Mouse (Mus musculus) CH12.LX (cell line): ENCODE results near the gene Gm10837. TPM values are rescaled to one million over a fixed set of nuclear protein-coding genes. Genes with fewer than 3 reads are reported as not detected.

Experiments
- DNase-seq: peaks from one replicate; pipeline ENCODE4 v3.0.0-alpha.2; 2013; ENCODE audit errors: extremely low read depth
- H3K27ac ChIP-seq: 2 replicates; pipeline ENCODE4 v1.5.1; 2012; ENCODE audit warnings: low read depth, mild to moderate bottlenecking, control low read depth, moderate library complexity; ENCODE audit not compliant: insufficient read depth
- H3K27me3 ChIP-seq: replicated peaks from 2 replicates; pipeline ENCODE3; 2012; ENCODE audit warnings: inconsistent platforms
- H3K36me3 ChIP-seq, 2 experiments: replicated peaks in 1 of 2; 2 replicates each; pipeline versions ENCODE3 to v1.6.1; 2012; ENCODE audit warnings: inconsistent platforms in 1 of 2, low read length in 1 of 2, mild to moderate bottlenecking in 1 of 2, mixed read lengths in 1 of 2, moderate library complexity in 1 of 2; ENCODE audit not compliant: control insufficient read depth in 1 of 2, insufficient read depth in 1 of 2
- H3K4me1 ChIP-seq, 2 experiments: 2 replicates each; pipeline ENCODE4 v1.6.1; 2012; ENCODE audit warnings: inconsistent platforms in 1 of 2, moderate library complexity in 1 of 2; ENCODE audit not compliant: insufficient read depth in 2 of 2, control insufficient read depth in 1 of 2
- H3K4me2 ChIP-seq: 2 replicates; pipeline ENCODE4 v1.6.1; 2012; ENCODE audit warnings: low read depth, mild to moderate bottlenecking, control low read depth; ENCODE audit not compliant: poor library complexity, insufficient read depth, severe bottlenecking
- H3K4me3 ChIP-seq, 3 experiments: fragments of 150-350 bp in 1 of 3; sonication (generic) in 1 of 3; replicated peaks in 1 of 3; 2 replicates each; pipeline versions ENCODE3 to v1.5.1; 2011 to 2012; ENCODE audit warnings: low read depth in 2 of 3, low read length in 2 of 3, mild to moderate bottlenecking in 2 of 3, moderate library complexity in 2 of 3, control low read depth in 1 of 3, improper control_type of control experiment in 1 of 3, inconsistent platforms in 1 of 3, mixed read lengths in 1 of 3; ENCODE audit not compliant: poor library complexity in 1 of 3
- H3K79me2 ChIP-seq: replicated peaks from 2 replicates; pipeline ENCODE4 v1.6.1; 2012; ENCODE audit warnings: mild to moderate bottlenecking, moderate library complexity; ENCODE audit not compliant: control insufficient read depth, poor library complexity, insufficient read depth, severe bottlenecking; ENCODE audit errors: extremely low read depth
- H3K9ac ChIP-seq: 2 replicates; pipeline ENCODE4 v1.6.1; 2012; ENCODE audit warnings: low read depth, mild to moderate bottlenecking, control low read depth, moderate library complexity; ENCODE audit not compliant: insufficient read depth
- H3K9me3 ChIP-seq: replicated peaks from 2 replicates; pipeline ENCODE3; 2012; ENCODE audit warnings: low read length, inconsistent platforms, mixed read lengths
- BHLHE40 ChIP-seq: IDR thresholded peaks from 2 replicates; pipeline ENCODE4 v1.6.1; 2011; ENCODE audit warnings: mild to moderate bottlenecking, low read depth, low read length, improper control_type of control experiment
- CHD1 ChIP-seq: IDR thresholded peaks from 2 replicates; pipeline ENCODE4 v1.6.1; 2012; ENCODE audit warnings: low read depth, low read length, improper control_type of control experiment, inconsistent platforms
- CHD2 ChIP-seq: IDR thresholded peaks from 2 replicates; pipeline ENCODE4 v1.6.1; 2011; ENCODE audit warnings: low read length, improper control_type of control experiment
- CTCF ChIP-seq, 2 experiments: IDR thresholded peaks in 1 of 2; conservative IDR thresholded peaks in 1 of 2; 2 replicates each; pipeline ENCODE4 v1.5.1; 2011 to 2012; ENCODE audit warnings: low read depth in 2 of 2, low read length in 2 of 2, improper control_type of control experiment in 1 of 2, inconsistent platforms in 1 of 2, mild to moderate bottlenecking in 1 of 2, moderate library complexity in 1 of 2
- E2F4 ChIP-seq: IDR thresholded peaks from 2 replicates; pipeline ENCODE4 v1.6.1; 2011; ENCODE audit warnings: low read depth, low read length, improper control_type of control experiment; ENCODE audit not compliant: insufficient replicate concordance
- EP300 ChIP-seq: IDR thresholded peaks from 2 replicates; pipeline ENCODE4 v1.6.1; 2011; ENCODE audit warnings: low read length, improper control_type of control experiment
- GABPA ChIP-seq: IDR thresholded peaks from 2 replicates; pipeline ENCODE4 v1.6.1; 2012; ENCODE audit warnings: low read depth, low read length, improper control_type of control experiment, inconsistent platforms; ENCODE audit not compliant: insufficient replicate concordance
- HCFC1 ChIP-seq: IDR thresholded peaks from 2 replicates; pipeline ENCODE4 v1.6.1; 2012; ENCODE audit warnings: low read depth, mild to moderate bottlenecking, inconsistent platforms, low read length, improper control_type of control experiment
- IRF4 ChIP-seq: IDR thresholded peaks from 2 replicates; pipeline ENCODE4 v1.6.1; 2014; ENCODE audit warnings: low read depth, mild to moderate bottlenecking, inconsistent platforms, low read length, improper control_type of control experiment
- JUN ChIP-seq: IDR thresholded peaks from 2 replicates; pipeline ENCODE4 v1.6.1; 2011; ENCODE audit warnings: low read depth, mild to moderate bottlenecking, low read length, improper control_type of control experiment, moderate library complexity; ENCODE audit not compliant: insufficient read depth
- JUND ChIP-seq: conservative IDR thresholded peaks from 2 replicates; pipeline ENCODE4 v1.6.1; 2011; ENCODE audit warnings: low read depth, low read length, improper control_type of control experiment
- KAT2A ChIP-seq: IDR thresholded peaks from 2 replicates; pipeline ENCODE4 v1.6.1; 2012; ENCODE audit warnings: low read length, improper control_type of control experiment, inconsistent platforms; ENCODE audit not compliant: insufficient replicate concordance
- MAFK ChIP-seq: IDR thresholded peaks from 2 replicates; pipeline ENCODE4 v1.6.1; 2011; ENCODE audit warnings: low read length, improper control_type of control experiment; ENCODE audit not compliant: insufficient replicate concordance
- MAZ ChIP-seq: IDR thresholded peaks from 2 replicates; pipeline ENCODE4 v1.6.1; 2012; ENCODE audit warnings: low read depth, mild to moderate bottlenecking, inconsistent platforms, low read length, improper control_type of control experiment, moderate library complexity
- MEF2A ChIP-seq: IDR thresholded peaks from 2 replicates; pipeline ENCODE4 v1.6.1; 2014; ENCODE audit warnings: low read depth, mild to moderate bottlenecking, inconsistent platforms, low read length, improper control_type of control experiment, borderline replicate concordance
- MXI1 ChIP-seq: IDR thresholded peaks from 2 replicates; pipeline ENCODE4 v1.6.1; 2011; ENCODE audit warnings: mild to moderate bottlenecking, low read depth, low read length, improper control_type of control experiment
- MYC ChIP-seq: IDR thresholded peaks from 2 replicates; pipeline ENCODE4 v1.6.1; 2011; ENCODE audit warnings: low read depth, mild to moderate bottlenecking, improper control_type of control experiment, low read length
- NELFE ChIP-seq: IDR thresholded peaks from 2 replicates; pipeline ENCODE4 v1.6.1; 2011; ENCODE audit warnings: low read depth, low read length, improper control_type of control experiment
- PAX5 ChIP-seq: IDR thresholded peaks from 2 replicates; pipeline ENCODE4 v1.6.1; 2012; ENCODE audit warnings: low read length, inconsistent platforms, mixed read lengths
- POLR2A ChIP-seq: IDR thresholded peaks from 2 replicates; pipeline ENCODE4 v1.6.1; 2011; ENCODE audit warnings: low read depth, mild to moderate bottlenecking, improper control_type of control experiment, low read length
- POLR2AphosphoS2 ChIP-seq: IDR thresholded peaks from 2 replicates; pipeline ENCODE4 v1.6.1; 2011; ENCODE audit warnings: low read depth, low read length, improper control_type of control experiment
- RAD21 ChIP-seq: IDR thresholded peaks from 2 replicates; pipeline ENCODE4 v1.6.1; 2011; ENCODE audit warnings: low read depth, mild to moderate bottlenecking, low read length, improper control_type of control experiment, moderate library complexity
- SIN3A ChIP-seq: IDR thresholded peaks from 2 replicates; pipeline ENCODE4 v1.6.1; 2012; ENCODE audit warnings: low read length, improper control_type of control experiment, inconsistent platforms
- TBP ChIP-seq: conservative IDR thresholded peaks from 2 replicates; pipeline ENCODE4 v1.6.1; 2011; ENCODE audit warnings: low read depth, low read length, improper control_type of control experiment
- TCF12 ChIP-seq: IDR thresholded peaks from 2 replicates; pipeline ENCODE4 v1.6.1; 2014; ENCODE audit warnings: low read depth, mild to moderate bottlenecking, inconsistent platforms, low read length, improper control_type of control experiment
- UBTF ChIP-seq: IDR thresholded peaks from 2 replicates; pipeline ENCODE4 v1.6.1; 2012; ENCODE audit warnings: low read depth, mild to moderate bottlenecking, inconsistent platforms, low read length, improper control_type of control experiment, moderate library complexity
- USF1 ChIP-seq: IDR thresholded peaks from 2 replicates; pipeline ENCODE4 v1.6.1; 2014; ENCODE audit warnings: low read depth, mild to moderate bottlenecking, inconsistent platforms, low read length, improper control_type of control experiment
- ZC3H11A ChIP-seq: IDR thresholded peaks from 2 replicates; pipeline ENCODE4 v1.6.1; 2012; ENCODE audit warnings: low read depth, mild to moderate bottlenecking, inconsistent platforms, low read length, improper control_type of control experiment
- ZKSCAN1 ChIP-seq: IDR thresholded peaks from 2 replicates; pipeline ENCODE4 v1.6.1; 2012; ENCODE audit warnings: low read depth, inconsistent platforms, low read length, improper control_type of control experiment, borderline replicate concordance
- ZMIZ1 ChIP-seq: IDR thresholded peaks from 2 replicates; pipeline ENCODE4 v1.6.1; 2012; ENCODE audit warnings: low read depth, mild to moderate bottlenecking, inconsistent platforms, low read length, improper control_type of control experiment
- dilution Hi-C: fragments of 300-500 bp; cut with MboI; formaldehyde crosslinking; loops from 2 replicates; pipeline ENCODE4 v1.14.3; 2020; ENCODE audit warnings: low sequenced_read_pairs; ENCODE audit not compliant: extremely low pct_unique_long_range_greater_than_20kb, extremely low pct_ligation_motif_present
- in situ Hi-C: fragments of 300-500 bp; cut with MboI; formaldehyde crosslinking; loops from 3 replicates; pipeline ENCODE4 v1.14.3; 2019; ENCODE audit warnings: low sequenced_read_pairs, low pct_ligation_motif_present, low pct_unique_long_range_greater_than_20kb, mixed read lengths
- polyA plus RNA-seq: library from polyadenylated mRNA; unstranded; fragments of >175 nt; gene quantifications from 2 replicates; pipeline ENCODE4 v1.2.1, GENCODE M21; 2012; ENCODE audit warnings: low read depth; ENCODE audit not compliant: insufficient read length
- total RNA-seq, 2 experiments: library from RNA; depleted of rRNA; stranded (reverse); fragments of 300-350 nt in 1 of 2; fragments of >200 nt in 1 of 2; gene quantifications; 2 replicates each; pipeline ENCODE4 v1.2.3; 2012 to 2014

Gm10837 gene
- total and polyA plus RNA-seq, 3 experiments = not detected

- H3K27ac ChIP-seq = no peak overlapping the region
- no peaks in the 10 kb centered on the region; a peak in 1 of 4 replicates for H3K4me1 ChIP-seq
- H3K9ac ChIP-seq = no peak overlapping the region
- H3K36me3 ChIP-seq = no peaks in the 10 kb centered on the region
- H3K27me3 ChIP-seq = no peaks in the 10 kb centered on the region
- H3K79me2 ChIP-seq = no peaks in the 10 kb centered on the region
- TF ChIP-seq MAZ = no peak
- TF ChIP-seq MAFK = peak; percentile 71
- no peaks in the 10 kb centered on the region for H3K9me3 ChIP-seq
- H3K4me3 ChIP-seq = no peak overlapping the region
- dilution Hi-C loops (no loop called here), in situ Hi-C loops (no loop called here)
- H3K4me2 ChIP-seq = no peak overlapping the region
- peak; percentile 45 for DNase-seq
Measured at GRCm38 (mm10) chr14:122528475-122528874, 38.1 kb downstream of the Gm10837 start.

- peak within 1 kb of the TSS; percentile 90 for H3K4me2 ChIP-seq
- peak; percentile 98 for DNase-seq
- H3K4me1 ChIP-seq = peaks cover 2 to 11% of the 10 kb centered on the region in 2 experiments; a peak in 3 of 4 replicates
- no peaks in the 10 kb centered on the region for H3K27me3 ChIP-seq
- H3K9ac ChIP-seq = peak within 1 kb of the TSS; percentile 80
- no peaks in the 10 kb centered on the region for H3K9me3 ChIP-seq
- dilution Hi-C loops = no loop called here
- no peaks in the 10 kb centered on the region; the same call in 1 of the 2 replicates for H3K79me2 ChIP-seq
- in situ Hi-C loops = no loop called here
- H3K36me3 ChIP-seq = peaks cover 0 to 6% of the 10 kb centered on the region in 2 experiments
- peak within 1 kb of the TSS; percentile 71 to 96 (median 83) for H3K4me3 ChIP-seq
- peak within 1 kb of the TSS; percentile 46 for H3K27ac ChIP-seq
- TF ChIP-seq TCF12 (peak; percentile 86), TBP (peak; percentile 82), USF1 (no peak), CHD2 (peak; percentile 67), CTCF (conservative IDR thresholded peaks at IDR 0.05 in 1 of 2, IDR thresholded peaks at IDR 0.05 in 1 of 2; ENCODE audit: low read depth in 2 of 2, low read length in 2 of 2) (no peak), JUN (no peak), IRF4 (peak; percentile 56), RAD21 (no peak), UBTF (peak; percentile 77; the same call in 1 of the 2 replicates), ZC3H11A (no peak), MAZ (no peak; the same call in 1 of the 2 replicates), ZKSCAN1 (no peak), GABPA (no peak), ZMIZ1 (peak; percentile 62; the same call in 1 of the 2 replicates), CHD1 (no peak), SIN3A (peak; percentile 85), EP300 (no peak), PAX5 (no peak), POLR2AphosphoS2 (no peak), JUND (no peak), BHLHE40 (no peak), NELFE (peak; percentile 77), POLR2A (peak; percentile 82), MAFK (no peak), HCFC1 (peak; percentile 70), MYC (peak; percentile 47; the same call in 1 of the 2 replicates), E2F4 (no peak), KAT2A (no peak), MEF2A (no peak; the same call in 1 of the 2 replicates), MXI1 (peak; percentile 62)
Measured at GRCm38 (mm10) chr14:122534017-122534924, 43.9 kb downstream of the Gm10837 start, which contains the start of gene Pcca. Gene Pcca (plus strand): TSS chr14:122534324.
